Mouse (Mus musculus) retina, postnatal 7 days (tissue): ENCODE measurements around the gene Tut1.

ENCODE experiments used
- DNase-seq: peaks from one replicate; pipeline ENCODE4 v3.0.0-alpha.2; 2012; ENCODE audit warnings: low read depth, low spot score

The Tut1 gene

DNA sequence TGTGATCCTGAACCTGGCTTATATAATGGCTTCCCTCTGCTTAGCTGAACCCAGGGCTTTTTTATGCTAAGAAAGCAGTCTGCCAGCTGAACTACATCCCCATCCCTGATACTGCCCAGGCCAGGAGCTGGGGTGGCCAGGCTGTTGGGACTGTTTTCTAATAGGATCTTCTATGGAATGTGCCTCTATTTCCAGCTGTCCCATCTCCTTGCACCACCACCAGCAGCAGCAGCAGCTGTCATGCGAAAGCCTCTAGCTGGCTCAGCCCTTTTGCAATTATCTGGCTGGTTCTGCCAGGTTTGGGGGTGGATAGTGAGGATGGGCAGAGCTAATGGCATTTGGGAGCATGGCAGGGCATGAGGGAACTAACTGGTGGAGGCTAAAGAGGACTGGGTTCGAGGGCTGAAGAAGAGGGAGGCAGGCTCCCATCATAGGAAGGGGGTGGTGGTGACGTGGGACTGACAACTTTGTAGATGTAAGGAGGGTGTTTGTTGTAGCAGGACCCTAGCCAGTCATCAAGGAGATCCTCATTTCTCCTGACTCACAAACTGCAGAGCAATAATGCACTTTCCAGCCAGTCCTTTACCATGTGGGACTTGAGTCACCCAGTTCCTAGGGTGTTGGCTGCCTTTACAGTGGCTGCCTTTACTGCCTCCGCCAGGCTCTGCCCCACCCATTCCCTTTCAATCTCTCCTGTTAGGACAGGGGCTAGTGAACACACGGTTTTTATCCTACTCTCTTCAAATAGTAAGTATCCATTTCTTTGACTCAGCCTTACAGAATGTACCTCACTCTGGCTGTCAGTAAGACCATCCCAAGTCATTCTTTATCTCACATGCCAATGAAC is 28.9 kb downstream of the Tut1 start:
- DNase-seq: no peak

DNA sequence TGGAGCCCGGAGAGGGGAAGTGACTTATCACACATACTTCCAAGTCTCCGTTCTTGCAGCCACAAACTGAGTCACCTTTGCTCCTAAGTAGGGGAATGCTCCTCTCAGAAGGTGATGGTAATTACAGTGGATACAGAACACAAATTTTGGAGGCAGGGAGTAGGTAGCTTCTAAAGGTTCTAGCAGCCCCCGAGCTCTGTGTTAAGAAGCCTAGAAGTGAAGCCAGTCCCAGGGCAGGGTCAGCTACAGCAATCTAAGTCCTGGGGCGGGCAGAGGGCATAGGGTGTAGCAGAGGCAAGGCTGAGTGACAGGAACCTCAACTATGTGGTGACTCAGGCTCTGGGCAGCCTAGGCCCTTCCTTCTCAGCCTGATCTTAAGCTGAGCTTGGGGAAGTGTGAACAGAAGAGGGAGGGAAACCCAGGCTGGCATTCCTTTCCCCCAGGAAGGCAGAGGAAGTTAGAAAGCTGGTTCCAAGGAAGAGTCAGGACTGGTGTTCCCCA is 29.6 kb downstream of the Tut1 start:
- DNase-seq: no peak

DNA sequence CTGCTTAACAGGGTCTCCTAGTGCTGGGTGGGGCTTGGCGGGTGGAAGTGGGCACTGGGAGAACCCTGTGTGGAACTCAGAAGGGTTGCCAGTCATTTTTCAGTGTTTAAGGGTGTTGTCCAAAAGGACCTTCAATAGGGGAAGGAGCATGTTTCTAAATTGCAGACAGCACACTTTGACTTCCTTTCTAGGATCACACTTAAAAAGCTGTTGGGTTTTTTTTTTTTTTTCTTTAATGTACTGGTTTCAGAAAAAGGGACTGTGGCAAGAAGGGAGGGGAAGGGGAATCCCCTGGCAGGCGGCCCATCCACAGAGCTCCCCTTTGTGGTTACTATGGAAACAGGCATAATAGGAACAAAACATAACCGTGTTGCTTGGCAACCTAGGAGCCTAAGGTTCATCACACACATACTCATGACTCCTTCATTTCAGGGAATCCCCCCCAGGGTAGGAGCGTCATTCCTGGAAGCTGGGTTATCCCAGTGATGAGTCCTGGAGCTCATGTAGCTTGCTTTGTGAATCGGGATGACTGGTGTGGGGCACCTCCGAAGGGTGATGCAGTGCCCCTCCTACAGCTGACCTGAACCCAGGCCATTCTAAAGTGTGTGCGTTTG is 30.7 kb downstream of the Tut1 start:
- DNase-seq: no peak

DNA sequence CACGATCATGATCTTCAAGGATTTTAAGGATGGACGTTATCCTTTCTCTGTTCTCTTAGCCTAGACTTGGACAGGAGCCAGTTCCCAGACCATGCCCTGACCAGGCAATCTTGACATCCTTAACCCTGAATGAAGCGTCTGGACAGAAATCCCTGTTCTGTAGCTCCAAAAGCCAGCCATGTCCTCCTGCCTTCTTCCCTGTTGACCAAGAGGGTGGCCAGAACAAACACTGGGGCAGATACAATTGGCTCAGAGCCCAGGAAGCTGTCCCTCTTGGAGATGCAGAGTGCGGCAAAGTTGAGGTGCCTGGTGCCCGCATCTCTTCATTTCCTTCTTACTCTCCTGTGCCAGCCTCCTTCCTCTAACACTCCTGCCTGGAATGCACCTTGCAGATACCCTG is 32.2 kb downstream of the Tut1 start:
- DNase-seq: no peak

DNA sequence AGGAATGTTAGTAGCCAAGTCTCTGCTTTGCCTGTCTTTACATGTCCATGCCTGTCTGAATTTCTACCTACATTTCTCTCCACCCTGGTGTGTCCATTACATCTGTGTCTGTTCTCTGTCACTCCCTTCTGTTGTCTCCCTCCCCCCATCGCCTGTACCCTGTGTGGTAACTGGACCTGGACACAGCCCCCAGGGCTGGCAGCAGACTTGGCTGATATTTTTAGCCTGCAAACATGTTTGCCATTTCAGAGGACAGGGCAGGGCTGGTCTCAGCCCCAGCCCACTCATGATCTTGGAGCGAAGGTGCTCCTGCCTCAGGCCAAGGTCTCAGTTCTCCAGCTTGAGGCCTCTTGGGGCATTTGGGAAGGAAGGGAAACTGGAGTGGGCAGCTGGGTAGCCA is 34.2 kb downstream of the Tut1 start:
- DNase-seq: no peak

DNA sequence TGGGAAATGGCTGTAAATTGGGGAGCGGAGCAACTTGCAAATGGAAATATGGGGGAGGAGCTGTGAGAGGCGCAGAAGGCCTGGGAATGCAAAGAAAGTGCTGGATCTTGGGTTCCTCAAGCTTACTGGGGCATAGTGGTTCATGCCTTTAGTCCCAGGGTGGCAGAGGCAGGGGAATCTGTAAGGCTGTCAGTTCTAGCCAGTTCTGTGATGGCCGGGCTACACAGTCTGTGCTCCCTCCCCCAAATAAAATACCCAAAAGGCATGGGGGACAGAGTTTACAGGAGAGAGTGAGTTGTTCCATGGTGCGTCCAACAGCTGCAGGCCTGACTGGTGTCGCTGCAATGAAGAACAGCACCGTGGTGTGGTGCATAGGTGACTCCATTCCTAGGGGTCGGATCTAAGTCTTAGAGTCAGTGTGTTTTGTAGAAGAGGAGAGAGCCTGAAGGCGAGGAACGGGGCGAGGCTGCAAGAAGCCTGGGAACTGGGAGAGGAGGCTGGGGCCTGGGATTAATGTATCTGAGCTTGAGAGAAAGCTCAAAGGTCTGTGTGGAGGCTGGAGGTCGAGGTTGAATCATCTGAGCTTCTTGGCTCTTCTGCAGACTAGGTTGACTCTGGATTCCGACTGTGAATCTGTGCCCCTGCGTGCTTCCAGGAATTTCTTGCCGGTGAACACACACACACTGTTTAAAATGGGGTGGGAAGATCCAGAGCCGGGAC is 34.9 kb downstream of the Tut1 start:
- no peak for DNase-seq

DNA sequence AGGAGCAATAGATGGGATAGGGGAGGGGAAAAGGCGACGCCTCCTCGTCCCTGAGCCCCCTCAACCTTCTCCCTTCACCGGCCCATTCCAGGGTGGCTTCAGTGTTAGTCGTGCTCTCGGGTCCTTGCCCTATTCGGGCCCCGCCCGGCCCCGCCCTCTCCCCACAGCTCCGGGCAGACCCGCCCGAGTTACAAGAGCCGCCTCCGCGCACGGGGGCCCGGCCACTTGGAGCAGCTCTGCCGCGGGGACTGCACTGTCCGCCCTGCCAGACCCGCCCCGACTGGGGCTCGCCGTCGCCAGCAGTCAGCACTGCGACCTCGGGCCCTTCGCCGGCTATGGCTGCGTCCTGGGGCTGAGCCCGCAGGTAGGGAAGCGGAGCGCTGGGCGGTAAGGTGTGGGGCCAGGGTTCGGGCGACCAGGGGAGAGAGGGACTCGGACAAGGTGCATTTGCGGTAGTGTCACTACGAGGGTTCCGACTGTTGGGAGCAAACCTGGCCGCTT is 35.5 kb downstream of the Tut1 start, which contains the start of gene Ahnak:
TSS of gene Ahnak (plus strand) at position 219 of the 501 bp plus-strand sequence.
- DNase-seq: no peak

DNA sequence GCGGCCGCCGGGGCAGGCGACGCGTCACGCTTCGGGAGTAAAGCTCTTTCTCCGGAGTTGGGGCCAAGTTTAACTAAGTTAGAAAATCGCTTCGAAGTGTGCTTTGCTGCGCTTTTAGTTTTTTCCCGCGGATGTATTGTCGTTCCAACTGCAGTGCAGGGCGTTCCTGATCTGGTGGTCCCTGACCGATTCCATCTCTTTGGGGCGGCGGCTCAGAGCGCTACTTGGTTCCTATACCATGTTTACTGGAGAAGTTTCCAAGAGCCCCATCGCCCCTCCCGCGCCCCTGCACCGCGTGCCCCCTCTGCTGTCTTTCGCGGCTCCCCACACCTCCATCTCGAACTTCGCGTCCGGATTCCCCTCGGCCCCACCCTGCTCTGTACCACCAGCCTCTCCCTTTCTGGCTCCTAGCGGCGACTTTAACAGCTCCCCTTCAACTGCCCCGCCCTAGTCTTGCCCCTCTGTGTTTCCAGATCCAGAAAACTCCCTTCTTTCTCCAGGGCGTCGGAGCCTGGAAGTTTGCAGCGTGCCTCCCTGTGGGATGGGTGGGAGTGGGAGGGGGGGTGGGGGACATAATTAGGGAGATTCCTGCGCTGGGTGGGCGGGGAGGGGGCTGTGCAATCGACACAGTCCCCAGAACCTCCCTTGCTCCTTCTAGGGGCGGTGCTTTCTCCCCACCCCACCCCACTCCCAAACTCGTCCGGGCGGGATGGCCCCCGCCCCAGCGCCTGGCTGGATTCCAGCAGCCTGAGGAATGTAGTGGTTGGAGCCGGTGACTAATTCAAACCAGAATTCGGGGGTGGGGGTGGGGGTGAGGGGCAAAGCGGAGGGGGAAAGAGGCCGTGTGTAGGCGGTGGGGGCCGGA is 36.2 kb downstream of the Tut1 start:
- no peak for DNase-seq

DNA sequence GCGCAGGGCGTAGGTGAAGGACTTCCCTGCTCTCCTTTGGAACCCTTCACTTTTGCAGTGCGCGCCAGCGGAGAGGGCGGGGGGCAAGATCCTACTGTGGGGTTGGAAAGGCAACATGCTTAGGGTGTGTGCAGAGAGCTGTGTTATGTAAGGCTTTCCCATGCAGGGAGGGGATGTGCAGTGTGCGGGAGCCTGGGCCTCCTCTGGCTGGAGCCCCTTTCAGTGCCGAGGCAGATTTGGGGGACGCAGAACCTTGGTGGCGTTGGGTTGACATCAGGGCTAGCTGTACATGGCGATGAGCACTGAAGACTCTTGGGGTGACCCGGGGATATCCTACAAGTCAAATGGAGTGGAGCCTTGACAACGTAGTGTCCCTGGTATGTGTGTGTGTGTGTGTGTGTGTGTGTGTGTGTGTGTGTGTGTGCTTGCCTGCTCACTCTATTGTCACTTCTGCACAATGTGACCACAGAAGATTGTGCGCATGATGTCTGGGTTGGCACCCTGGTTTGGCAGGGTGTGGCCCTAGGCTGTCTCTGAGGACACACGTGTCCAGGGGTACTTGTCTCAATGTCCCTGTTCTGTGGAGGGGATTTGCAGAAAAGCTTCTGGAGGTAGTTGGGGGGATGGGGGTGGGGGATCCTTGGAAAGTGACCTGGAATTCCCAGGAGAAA is 36.9 kb downstream of the Tut1 start:
- DNase-seq: no peak

DNA sequence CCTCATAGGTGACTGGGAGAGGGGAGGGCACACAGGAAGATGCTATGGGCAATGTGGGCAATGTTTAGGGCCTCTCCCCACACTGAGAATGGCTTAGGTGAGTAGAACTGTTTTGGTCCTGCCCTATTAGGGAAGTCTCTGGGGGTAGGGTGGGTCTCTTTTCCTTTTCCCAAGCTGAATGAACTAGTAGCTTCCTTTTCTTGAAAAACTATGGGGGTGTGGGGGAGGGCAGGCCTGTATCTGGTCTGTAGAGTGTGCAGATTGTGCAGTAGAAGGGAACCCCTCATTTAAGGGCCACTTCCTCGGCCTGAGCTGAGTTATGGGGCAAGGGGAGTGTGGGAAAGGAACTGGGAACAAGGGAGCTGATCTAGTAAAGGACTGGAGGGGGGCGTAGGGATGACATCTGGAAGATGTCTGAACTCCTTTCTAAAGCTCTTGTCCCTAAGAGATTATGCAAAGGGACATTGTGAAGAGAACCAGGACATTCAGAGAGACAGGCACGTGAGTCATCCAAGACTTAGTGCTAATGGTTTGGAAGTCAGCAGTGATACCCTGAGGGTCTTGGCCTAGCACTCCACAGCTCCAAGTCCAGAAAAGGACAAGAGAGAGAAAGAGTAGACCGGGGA is 37.7 kb downstream of the Tut1 start:
- no peak for DNase-seq

DNA sequence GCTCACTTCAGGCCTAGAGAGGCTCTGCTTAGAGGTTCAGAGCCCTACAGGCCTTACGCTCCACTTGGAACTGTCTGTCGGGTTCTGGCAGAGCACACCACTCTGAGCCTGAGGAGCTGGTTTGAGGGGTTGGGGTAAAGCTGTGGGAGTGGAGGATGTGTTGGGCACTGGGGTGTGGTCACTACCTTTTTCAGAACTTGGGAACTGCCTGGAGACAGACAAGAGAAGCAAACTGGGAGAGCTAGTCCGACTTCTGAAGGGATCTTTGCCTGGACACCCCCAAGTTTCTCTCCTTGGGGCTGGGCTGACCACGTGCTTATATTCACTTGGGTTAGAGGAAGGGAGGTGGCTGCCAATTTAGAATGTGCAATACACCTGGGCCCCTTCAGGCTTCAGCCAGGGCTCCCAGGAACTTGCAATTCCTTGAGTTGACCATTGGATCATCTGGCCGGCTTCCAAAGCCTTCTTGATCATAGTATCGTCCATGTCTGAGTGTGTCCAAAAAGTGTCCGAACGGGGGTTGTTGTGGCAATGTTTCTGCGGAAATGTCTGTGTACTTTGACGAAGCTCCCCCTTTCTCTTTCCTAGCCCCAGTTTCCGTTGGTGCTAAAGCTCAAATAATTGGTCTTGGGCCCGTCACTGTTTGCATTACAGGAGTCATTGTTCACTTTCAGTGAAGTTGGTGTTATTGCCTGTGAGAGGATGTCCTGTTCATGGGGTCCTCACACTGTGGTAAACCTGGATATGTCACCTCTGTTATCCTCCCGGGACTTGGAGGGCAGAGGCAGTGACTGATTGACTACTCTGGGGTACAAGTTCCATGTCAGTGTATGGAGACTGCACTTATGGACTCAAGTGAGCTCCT is 38.5 kb downstream of the Tut1 start:
- no peak for DNase-seq

DNA sequence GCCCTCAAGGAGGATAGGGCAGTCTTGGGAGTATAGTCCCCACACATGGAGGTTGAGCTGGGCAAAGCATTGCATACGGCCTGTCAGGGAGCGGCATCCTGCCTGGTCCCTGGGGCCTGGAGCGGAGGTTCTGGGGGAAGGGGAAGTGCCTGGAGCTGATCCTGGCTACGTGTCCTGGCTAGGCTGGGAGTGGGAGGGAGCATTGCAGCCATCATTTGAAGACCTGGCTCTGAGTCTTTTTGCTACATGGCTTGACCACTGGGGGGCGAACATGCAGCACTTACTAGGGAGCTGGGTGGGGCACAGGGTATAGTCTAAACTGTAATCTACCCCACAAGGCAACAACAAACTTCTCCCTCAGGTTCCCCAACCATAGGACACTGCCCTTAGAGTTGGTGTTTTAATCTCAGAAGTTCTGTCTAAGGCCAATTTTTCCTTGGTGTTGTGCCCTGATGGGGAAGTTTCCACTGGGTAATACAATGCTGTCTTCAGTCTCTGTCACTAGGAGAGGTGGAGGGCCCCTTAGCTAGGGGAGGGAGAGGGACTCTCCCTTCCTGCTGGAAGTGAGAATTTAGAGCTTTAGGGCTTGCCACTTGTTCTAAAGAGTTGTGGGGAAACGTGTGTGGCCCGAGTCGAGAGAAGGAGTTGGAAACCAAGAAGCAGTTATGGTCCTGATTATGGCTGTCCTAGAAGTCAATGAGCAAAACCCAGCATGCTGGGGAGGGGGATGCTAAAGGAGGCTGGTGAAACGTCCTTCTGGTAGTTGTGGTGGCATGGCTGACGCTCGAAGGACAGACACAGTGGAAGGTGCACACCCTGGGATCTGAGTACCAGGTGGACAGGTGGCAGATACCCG is 39.4 kb downstream of the Tut1 start:
- no peak for DNase-seq

DNA sequence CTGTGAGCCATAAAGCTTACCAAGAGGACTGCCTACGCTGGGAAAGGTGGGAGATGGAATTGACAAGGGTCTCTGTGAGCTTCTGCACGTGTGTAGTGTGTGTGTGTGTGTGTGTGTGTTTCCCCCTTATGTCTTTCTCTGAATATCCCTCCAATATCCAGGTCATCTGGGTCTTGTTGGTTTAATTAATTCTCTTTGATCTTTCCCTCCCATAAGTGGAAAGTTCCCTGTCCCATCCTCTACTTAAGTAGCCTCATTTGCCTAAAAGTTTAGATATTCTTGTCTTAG is 39.9 kb downstream of the Tut1 start:
- no peak for DNase-seq

DNA sequence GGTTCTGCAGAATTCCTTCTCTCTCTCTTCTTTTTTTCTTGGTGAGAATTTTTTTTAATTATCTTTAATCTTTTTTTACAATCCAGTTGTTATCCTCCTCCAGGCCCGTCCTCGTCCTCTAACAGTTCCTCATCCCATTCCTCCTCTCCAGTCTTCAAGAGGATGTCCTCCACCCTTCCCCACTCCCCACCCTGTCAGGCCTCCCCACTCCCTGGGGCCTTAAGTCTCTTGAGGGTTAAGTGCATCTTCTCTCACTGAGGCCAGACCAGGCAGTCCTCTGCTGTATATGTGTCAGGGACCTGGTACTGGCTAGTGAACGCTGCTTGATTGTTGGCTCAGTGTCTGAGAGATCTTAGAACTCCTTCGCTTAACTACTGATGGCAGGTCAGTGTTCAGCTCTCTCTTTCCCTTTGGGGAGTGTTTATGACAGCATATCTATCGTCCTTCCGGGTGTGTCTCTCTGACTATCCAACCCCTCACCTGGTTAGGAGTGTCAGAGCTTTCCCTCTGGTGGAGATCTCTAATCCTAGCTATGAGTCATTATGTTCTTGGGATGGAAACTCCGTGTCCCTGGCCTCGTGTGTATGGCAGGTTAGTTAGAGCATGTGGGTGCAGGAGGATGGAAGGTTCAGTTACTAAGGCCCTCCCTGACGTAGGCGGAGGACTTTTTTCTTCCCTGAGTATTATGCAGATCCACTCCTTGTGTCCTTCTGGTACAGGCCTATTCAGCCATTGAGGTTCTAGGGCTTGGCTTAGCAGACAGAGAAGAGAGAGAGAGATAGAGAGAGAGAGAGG is 41.4 kb downstream of the Tut1 start:
- no peak for DNase-seq

DNA sequence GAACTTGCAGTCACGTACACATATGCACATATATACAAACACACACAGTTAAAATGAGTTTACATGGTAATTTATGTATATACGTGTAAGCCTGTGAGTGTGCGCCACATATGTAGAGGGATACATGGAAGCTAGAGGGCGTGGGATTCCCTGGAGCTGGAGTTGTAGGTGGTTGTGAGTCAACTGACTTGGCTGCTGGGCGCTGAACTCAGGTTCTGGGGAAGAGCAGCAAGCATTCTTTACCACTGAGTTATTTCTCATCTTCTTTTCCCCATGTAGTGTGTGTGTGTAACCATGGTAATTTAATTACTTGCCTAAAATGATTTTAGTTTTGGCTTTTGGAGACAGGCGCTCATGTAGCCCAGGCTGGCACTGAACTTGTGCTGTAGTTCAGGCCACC is 43.0 kb downstream of the Tut1 start:
- DNase-seq: no peak

DNA sequence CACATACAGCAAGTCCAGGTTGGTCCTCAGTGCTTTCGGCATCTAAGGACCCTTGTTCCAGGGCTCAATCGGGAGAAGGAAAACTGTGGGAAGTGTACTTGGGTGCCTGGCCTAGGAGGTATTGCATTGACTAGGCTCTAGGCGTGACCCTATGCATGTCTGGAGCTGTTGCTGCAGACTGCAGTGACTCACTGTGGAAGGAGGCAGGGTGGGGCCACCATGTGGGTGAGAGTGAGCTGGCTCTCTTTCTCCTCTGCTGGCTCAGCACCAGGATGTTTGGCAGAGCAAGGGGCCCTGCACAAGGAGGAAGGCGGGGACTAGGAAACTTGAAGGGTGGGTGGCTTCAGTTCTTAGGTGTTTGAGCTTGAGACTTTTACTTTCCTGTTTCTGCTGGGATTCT is 43.9 kb downstream of the Tut1 start:
- DNase-seq: no peak

DNA sequence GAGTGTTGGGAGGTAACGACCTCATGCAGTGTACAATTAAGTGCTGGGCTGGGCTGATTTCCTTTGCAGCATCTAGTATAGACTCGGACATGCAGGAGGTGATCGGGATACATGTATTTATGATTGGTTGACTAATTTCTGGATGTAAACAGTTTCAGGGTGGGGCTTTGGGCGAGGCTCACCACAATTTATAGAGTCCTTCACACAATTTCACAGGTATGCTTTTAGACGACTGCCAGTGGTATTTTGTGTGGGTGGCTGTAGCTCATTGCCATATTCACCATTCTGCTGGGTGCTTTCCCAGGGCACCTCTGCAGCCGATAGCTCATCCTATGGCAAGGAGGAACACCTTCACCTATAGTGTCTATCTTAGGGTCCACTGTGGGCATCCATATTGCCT is 44.9 kb downstream of the Tut1 start:
- DNase-seq: no peak

DNA sequence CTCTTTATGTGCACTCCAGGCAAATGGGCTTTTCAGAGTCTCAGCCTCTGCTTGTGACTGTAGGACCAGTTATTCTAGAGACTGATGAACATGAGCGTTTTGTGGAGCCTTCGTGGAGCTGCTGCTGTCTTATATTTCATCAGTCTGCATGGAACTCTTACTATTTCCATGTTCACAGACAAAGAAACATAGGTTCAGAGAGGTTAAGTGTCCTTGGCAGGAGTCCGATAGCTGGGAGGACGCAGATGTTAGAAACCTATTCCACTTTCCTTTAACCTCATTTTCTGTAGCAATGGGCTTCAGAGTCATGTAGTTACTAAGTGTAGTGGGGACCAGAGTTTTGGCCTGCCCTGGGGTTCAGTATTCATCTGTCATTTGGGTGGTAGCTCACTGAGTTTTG is 45.6 kb downstream of the Tut1 start:
- no peak for DNase-seq
